Mouse (Mus musculus) frontal cortex, postnatal 25 days (tissue): ENCODE results near the gene Wdr81.

Experiments
- DNase-seq, 2 experiments: peaks; one replicate each; pipeline ENCODE4 v3.0.0; 2022; ENCODE audit warnings: low spot score in 2 of 2

The Wdr81 gene

GRCm38 (mm10) chr11:75438194-75438593 is 16.3 kb downstream of the Wdr81 start:
- DNase-seq = no peak

DNA sequence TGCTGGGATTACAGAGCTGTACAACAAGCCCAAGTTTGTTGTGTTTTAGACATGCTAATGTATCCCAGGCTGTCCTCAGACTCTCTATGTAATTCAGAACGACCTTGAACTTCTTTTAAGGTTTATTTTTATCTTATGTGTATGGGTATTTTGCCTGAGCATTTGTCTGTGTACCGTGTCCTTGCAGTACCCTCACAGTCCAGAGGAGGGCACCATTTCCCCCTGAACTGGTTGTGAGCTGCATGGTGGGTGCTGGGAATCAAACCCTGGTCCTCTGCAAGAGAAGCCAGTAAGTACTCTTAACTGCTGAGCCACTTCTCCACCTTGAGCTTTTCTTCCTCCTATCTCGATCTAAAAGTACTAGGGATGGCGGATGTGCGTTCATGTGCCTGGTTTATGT is 20.4 kb downstream of the Wdr81 start:
- no peak for DNase-seq

- peak; percentile 46 to 63 for DNase-seq
Measured at GRCm38 (mm10) chr11:75431307-75431706, 23.2 kb downstream of the Wdr81 start.

- no peak for DNase-seq
Measured at GRCm38 (mm10) chr11:75429019-75429705, 25.4 kb downstream of the Wdr81 start.

DNA sequence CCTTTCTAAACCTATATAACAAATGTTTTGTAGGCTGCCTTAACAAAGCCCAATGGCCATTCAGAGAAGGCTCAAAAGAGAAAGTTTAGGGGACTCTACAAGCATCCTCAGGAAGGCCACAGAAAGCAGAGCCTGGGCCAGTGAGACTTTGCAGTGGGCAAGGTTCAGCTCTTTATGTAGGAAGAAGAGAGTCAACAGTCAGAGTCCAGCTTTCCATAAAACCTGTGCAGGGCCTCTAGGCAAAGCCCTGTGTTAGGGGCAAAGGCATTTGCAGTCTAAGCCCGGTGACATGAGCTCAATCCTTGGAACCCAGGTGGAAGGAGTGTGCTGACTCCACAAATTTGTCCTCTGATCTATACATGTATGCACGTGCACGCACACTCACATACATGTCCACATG is 30.1 kb downstream of the Wdr81 start:
- no peak for DNase-seq

GRCm38 (mm10) chr11:75424033-75424432 is 30.5 kb downstream of the Wdr81 start:
- DNase-seq = no peak

DNA sequence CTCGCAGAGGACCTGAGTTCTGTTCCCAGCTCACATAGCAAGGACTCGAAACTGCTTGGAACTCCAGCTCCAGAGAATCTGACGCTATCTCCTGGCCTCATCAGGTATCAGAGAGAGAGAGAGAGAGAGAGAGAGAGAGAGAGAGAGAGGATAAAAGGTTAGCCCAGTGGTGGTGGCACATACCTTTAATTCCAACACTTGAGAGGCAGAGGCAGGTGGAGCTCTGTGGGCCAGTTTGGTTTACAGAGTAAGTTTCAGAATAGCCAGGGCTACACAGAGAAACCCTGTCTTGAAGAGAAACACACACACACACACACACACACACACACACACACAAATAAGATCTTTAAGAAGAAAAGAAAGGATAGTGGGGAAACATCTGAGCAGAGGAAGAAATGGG is 31.4 kb downstream of the Wdr81 start:
- no peak for DNase-seq

DNA sequence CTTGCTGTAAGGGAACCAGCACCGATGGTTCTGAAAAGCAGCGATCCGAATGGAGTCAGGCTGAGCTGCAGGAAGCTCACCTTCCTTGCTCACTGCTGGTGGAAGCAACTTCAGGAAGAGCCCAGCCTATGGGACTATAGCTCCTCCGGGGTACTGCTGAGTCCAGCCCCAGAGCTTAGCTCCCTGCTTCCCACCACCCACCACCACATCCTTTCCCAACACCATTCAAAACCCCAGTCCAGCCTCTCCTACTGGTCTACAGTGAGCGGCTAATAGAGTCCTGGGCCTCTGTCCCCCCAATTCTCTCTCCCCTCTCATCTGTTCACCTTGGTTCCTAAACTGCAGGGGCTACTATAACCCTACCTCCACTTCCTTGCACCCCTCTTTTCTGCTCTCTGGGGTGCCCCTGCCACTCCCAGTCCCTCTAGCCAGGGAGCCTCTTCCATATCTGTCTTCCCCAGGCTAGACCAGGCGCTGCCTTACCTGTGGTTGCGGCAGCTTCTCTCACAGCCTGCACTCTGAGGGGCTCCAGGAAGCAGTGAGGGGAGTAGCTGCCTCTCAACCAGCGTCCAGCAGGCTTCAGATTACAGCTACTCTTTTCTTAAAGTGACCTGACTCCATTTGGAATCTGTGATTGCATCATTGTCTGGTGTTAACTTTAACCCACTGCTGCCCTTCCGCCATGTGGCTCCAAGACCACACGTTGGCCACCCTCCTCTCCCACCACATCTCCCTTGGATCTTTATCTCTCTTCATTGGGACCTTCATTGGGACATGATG is 32.3 kb downstream of the Wdr81 start, which contains the start of gene Serpinf1:
Gene Serpinf1, minus strand, starts transcription at position 689 of the 780 bp plus-strand sequence.
- DNase-seq = no peak

DNA sequence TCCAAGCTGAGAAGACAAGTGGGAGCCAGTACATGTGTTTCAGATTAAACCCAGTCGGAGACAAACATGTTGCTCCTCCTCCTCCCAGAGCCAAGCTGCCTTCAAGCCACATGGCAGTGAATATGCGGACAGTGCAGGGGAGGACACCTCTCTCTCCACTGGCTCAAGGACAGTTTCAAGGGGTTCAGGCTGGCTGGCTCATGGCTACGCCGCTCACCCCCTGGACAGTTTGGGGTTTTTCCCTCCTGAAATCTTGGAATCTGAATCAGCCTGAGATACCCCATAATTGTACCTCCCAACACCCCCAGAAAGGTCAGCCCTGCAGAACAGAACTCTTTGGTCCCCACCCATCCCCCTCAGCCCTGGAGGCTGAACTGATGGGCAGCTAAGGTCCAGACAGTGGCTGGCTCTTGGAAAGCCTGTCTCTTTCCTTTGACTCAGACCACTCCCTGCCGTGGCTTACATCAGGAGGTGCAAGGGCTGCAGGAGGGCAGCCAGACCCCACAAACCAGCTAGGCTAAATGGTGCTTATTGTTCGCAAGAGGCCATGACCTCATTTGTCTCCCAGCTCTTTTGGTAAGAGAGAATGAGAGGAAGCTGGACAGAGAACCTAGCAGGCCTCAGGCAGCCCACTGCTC is 33.0 kb downstream of the Wdr81 start:
- DNase-seq = no peak

DNA sequence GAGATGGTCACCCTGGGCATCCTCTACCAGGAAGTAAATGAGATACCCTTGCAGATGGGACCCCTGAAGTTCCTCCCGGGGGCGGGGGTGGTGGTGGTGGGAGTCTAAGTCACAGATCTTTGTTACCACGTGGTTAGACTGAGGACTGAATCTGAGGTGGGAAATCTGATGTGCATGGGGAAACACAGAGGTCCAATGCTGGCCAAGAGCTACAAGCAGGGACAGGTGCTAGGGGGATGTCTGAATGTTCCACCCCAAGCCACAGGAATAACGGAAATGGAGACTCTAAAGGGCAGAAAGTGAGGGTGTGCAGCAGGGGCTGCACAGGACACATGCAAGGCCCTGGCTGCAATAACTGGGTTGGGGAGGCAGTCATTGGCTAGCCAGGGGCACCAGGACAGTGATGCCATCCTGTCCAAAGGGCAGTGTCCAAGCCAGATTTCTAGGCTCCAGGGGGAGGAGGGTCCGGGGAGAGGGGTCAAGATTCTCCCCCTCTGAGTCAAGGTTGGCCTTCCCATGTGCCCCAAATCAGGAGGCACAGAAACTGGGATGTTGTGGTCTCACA is 33.6 kb downstream of the Wdr81 start:
- no peak for DNase-seq

- DNase-seq = no peak
Measured at GRCm38 (mm10) chr11:75420037-75420436, 34.5 kb downstream of the Wdr81 start.

GRCm38 (mm10) chr11:75415994-75416393 is 38.5 kb downstream of the Wdr81 start:
- no peak for DNase-seq

DNA sequence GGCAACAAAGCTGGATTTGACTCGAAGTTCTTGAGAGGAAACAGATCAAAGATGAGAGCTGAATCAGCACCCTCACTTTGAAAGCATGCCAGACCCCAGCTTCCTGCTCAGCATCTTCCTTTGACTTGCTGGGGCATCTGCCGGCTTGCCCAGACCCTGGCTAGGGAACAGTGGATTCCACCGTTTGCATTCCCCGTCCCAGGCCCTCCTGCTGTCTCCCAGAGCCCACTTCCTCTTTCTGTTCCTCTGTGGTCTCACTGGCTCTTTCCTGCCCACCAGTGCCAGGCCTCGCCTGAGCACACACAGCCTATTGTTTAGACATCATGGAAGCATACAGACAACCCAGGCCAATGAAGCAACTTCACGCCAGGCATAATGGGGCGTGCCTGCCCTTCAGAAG is 39.4 kb downstream of the Wdr81 start:
- no peak for DNase-seq

- DNase-seq = no peak
Measured at GRCm38 (mm10) chr11:75410591-75410990, 43.9 kb downstream of the Wdr81 start.

DNA sequence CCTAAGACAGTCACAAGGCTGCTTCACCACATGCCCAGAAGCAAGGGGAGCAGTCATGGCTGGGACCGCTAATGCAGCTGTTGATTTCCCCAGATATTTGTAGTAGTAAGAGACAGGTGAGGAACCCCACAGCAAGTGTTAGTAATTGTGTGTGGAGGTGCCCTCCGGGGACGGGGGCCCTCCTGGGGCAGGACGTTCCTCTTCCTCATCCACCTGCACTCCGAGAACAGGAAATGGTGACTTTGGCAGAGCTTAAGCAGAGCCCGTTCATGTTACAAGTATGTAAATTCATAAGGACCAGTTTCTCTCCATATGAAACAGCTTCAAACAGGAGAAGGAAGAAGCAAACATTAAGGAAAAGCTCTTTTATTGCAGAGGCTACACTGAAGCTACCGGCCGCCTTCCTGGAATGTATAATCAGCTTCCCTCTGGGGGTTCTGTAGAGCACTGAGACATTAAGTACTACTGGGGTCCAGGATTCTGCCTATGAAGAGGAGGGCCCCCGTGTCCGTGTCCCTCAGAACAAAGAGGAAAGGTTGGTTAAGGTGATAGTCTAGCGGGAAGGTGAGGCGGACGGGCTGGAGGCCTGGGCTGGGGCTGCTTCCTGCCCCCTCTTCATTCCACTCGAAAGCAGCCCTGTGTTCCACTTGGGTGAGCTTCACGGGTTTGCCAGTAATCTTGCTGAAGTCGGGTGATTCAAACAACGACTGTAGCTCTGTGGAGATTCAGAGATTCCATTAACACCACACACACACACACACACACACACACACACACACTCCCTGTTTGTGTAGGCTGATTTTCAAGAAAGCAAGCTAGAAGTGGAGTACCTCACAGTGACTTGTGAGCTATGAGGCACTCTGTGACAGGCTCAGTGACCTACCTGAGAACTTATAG is 44.6 kb downstream of the Wdr81 start:
- no peak for DNase-seq

DNA sequence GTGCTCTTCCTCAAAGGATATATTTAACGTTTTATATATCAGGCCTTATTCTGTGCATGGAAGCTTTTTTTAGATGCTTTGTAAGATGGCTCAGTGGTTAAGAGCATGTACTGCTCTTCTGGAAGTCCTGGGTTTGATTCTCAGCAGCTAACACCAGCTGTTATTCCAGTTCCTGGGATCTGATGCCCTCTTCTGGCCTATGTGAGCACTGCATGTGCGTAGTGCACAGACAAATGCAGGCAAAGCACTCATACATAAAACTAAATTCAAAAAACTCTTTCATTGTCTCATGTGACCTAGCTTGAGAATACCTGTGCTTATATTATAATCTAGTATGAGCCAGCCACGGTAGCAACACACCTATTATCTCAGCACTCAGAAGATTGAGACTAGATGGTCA is 47.7 kb downstream of the Wdr81 start:
- peak in 1 of 2 experiments; percentile 20 for DNase-seq

GRCm38 (mm10) chr11:75406104-75406503 is 48.4 kb downstream of the Wdr81 start:
- DNase-seq = no peak

- DNase-seq = no peak
Measured at GRCm38 (mm10) chr11:75404801-75405200, 49.7 kb downstream of the Wdr81 start.

DNA sequence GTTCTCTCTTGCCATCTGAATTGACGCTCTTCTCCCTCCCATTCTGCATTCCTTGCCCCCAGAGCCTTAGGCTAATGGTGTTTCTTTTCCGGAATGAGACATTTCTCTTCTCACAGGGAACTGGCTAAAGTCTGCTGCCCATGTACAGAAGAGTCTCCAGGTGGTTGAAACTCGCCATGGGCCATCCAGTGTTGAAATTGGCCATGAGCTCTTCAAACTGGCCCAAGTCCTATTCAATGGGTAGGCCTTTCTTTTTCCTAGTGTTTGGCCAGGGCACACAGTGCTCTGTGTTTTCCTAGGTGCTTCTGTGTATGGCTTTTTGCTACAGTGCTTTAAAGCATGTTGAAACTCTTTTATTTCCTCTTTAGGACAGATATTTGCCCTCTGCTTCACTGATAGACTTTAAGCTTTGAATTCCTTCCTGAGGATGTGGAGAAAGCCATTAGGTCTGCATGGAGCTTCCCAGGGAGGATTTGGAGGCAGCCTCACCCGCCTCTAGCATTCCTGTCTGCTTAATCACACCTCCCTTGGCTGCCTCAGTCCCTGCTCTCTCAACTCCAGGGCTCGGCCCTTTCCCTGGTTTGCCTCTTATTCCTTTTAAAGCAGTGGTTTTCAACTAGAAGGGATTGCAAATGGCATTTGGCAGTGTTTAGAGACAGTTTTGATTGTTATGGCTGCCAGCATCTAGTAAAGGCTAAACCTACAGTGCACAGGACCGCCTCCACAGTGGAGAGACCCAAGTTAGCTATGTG is 51.0 kb downstream of the Wdr81 start:
- no peak for DNase-seq

DNA sequence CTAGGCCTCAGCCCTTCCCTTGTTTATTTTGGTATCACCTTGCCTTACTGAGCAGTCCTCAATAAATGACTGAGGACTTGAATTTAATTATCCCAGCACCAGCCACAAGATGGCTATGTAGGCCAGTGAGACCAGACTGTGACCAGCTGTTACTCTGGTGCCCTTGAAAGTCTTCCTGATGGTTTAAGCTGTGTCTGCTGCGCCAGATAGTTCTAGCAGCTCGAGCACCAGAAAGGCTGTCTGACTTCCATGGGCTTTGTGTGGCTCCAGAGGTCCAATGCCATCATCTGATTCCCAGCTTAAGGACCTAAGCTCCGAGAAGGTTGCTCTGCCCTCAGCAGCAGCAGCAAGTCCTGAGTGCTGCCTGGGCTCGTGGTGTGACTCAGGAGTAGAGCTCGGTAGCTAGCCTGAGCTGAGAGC is 52.2 kb downstream of the Wdr81 start:
- DNase-seq = peak in 1 of 2 experiments; percentile 24

- no peak for DNase-seq
Measured at GRCm38 (mm10) chr11:75400099-75400498, 54.4 kb downstream of the Wdr81 start.
